Mouse (Mus musculus) lung, embryonic 14.5 days (tissue): ENCODE data around the gene Il20ra. TPM values are rescaled to one million over a fixed set of nuclear protein-coding genes. Genes with fewer than 3 reads are reported as not detected.

Experiments
- ATAC-seq: fragments of 200-750 bp; cut with Nextera tagmentation; 2 replicates; pipeline ENCODE4 v1.8.0; 2017; ENCODE audit warnings: mild to moderate bottlenecking, moderate TSS enrichment, moderate library complexity; ENCODE audit not compliant: insufficient read depth
- DNase-seq: peaks from one replicate; pipeline ENCODE4 v3.0.0-alpha.2; 2015
- H3K27ac ChIP-seq: fragments of 300-500 bp; sonication (generic); 2 replicates; pipeline ENCODE4 v1.5.1; 2014; ENCODE audit warnings: low read depth, mild to moderate bottlenecking, moderate library complexity
- H3K27me3 ChIP-seq: fragments of 300-500 bp; sonication (generic); 2 replicates; pipeline ENCODE4 v1.6.1; 2014; ENCODE audit warnings: low read length, control low read depth; ENCODE audit not compliant: insufficient read depth
- H3K36me3 ChIP-seq: fragments of 300-500 bp; sonication (generic); 2 replicates; pipeline ENCODE4 v1.6.1; 2014; ENCODE audit warnings: control low read depth; ENCODE audit not compliant: insufficient read depth
- H3K4me1 ChIP-seq: fragments of 300-500 bp; sonication (generic); 2 replicates; pipeline ENCODE4 v1.6.1; 2014; ENCODE audit warnings: antibody characterized with exemption, control low read depth; ENCODE audit not compliant: insufficient read depth
- H3K4me2 ChIP-seq: fragments of 300-500 bp; sonication (generic); 2 replicates; pipeline ENCODE4 v1.6.1; 2014; ENCODE audit warnings: mild to moderate bottlenecking
- H3K4me3 ChIP-seq: fragments of 300-500 bp; sonication (generic); 2 replicates; pipeline ENCODE4 v1.5.1; 2014; ENCODE audit warnings: low read depth, low read length
- H3K9ac ChIP-seq: fragments of 300-500 bp; sonication (generic); 2 replicates; pipeline ENCODE4 v1.6.1; 2014
- H3K9me3 ChIP-seq: fragments of 300-500 bp; sonication (generic); 2 replicates; pipeline ENCODE4 v1.6.1; 2016; ENCODE audit warnings: low read depth, low read length, control low read depth
- CTCF ChIP-seq: IDR thresholded peaks from 2 replicates; pipeline ENCODE4 v1.5.1; 2016; ENCODE audit warnings: antibody characterized with exemption, low read depth
- WGBS: fragments of 180-500 bp; shearing (Covaris S2); extraction: QIAGEN DNeasy Blood & Tissue Kit; methylation state at CpG from one replicate; pipeline ENCODE4 v1.1.7; 2014; 5-methylcytosine and 5-hydroxymethylcytosine counted together
- polyA plus RNA-seq: library from polyadenylated mRNA; unstranded; fragments of >200 nt; fragmentation: Nextera tagmentation; extraction: Ambion mirVana; gene quantifications from 2 replicates; pipeline ENCODE4 v1.2.1, GENCODE M21; 2014

Il20ra gene
- polyA plus RNA-seq, 1 experiment from 2014 or later: 0.20 TPM

DNA sequence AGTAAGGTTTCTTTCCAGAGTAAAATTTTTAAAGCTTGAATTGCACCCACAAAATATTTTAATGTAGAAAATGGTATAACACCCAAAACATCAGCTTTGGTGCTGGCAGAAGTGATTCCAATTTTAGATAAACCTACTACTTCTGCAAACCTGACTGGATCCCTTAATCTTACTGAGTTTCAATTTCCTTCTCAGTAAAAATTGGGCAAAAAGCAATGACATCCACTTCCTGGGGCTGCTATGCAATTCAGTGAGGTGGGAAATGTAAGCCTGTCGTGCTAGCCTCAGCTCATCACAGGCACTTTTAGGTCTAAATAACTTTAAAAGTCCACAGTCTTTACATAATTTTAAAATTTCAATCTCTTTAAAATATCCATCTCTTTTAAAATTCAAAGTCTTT, 33.8 kb downstream of the Il20ra start:
- no peaks in the 10 kb centered on the region for H3K36me3 ChIP-seq
- no peak for DNase-seq
- H3K4me2 ChIP-seq: no peak overlapping the region
- ATAC-seq: no peak
- no peak overlapping the region for H3K9ac ChIP-seq
- WGBS: 58% methylated on average over 1 of the region's 1 CpGs
- TF ChIP-seq CTCF: no peak
- H3K9me3 ChIP-seq: no peaks in the 10 kb centered on the region
- H3K27ac ChIP-seq: no peak overlapping the region
- no peaks in the 10 kb centered on the region for H3K4me1 ChIP-seq
- no peaks in the 10 kb centered on the region for H3K27me3 ChIP-seq
- H3K4me3 ChIP-seq: no peak overlapping the region

DNA sequence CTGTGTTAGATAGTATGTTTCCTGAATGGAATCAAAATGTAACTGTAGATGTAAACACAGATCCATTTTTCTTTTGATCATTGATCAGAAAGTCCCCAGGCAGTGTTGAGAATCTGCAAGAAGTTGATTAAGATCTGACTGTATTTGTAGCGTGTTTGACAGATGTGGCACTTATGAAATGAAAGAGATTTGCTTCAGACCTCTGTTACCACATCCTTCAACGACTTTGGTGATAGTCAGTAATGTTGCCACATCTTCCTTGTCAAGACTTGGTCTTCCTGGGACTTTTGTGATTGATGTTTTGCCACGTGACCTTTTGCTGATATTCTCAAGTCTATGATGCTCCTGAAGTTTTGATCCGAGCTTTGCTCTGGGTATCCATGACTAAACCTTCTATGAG, 35.3 kb downstream of the Il20ra start:
- Histone ChIP-seq H3K9ac (no peak overlapping the region), H3K4me3 (no peak overlapping the region), H3K4me1 (no peaks in the 10 kb centered on the region), H3K4me2 (no peak overlapping the region), H3K27me3 (no peaks in the 10 kb centered on the region), H3K36me3 (no peaks in the 10 kb centered on the region), H3K9me3 (no peaks in the 10 kb centered on the region), H3K27ac (no peak overlapping the region)
- 64% methylated on average over 4 of the region's 4 CpGs for WGBS
- no peak for TF ChIP-seq CTCF
- ATAC-seq: no peak
- DNase-seq: no peak

GRCm38 (mm10) chr10:19765459-19765858, 53.1 kb downstream of the Il20ra start:
- ATAC-seq (no peak), DNase-seq (no peak)
- no peak overlapping the region for H3K9ac ChIP-seq
- H3K4me2 ChIP-seq: no peak overlapping the region
- H3K27ac ChIP-seq: no peak overlapping the region
- WGBS: 83% methylated on average over 2 of the region's 2 CpGs
- H3K4me3 ChIP-seq: no peak overlapping the region
- H3K27me3 ChIP-seq: no peaks in the 10 kb centered on the region
- no peaks in the 10 kb centered on the region for H3K9me3 ChIP-seq
- H3K4me1 ChIP-seq: no peaks in the 10 kb centered on the region
- no peak for TF ChIP-seq CTCF
- H3K36me3 ChIP-seq: no peaks in the 10 kb centered on the region

DNA sequence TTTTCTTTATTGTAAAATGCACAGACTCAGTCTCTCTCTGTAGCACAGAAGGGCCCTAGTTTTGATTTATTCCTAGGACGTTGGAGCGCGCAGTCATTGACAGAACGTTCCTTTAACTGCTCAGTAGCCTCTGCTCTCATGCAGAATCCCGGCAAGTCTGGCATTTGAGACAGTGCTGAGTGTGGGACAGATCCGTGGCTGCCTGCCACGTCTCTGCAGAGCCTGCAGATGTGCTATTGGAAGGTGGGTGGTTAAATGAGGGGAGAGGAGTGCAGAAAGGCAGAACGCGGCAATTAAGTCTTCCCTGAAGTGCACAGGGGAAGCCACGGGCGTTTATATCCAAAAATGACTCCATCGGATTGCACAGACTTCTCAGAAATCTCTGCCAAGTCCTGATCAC, 66.7 kb downstream of the Il20ra start:
- Histone ChIP-seq H3K4me1 (no peaks in the 10 kb centered on the region), H3K27ac (no peak overlapping the region), H3K36me3 (no peaks in the 10 kb centered on the region), H3K9me3 (no peaks in the 10 kb centered on the region), H3K4me3 (no peak overlapping the region), H3K27me3 (no peaks in the 10 kb centered on the region), H3K4me2 (no peak overlapping the region), H3K9ac (no peak overlapping the region)
- no peak for TF ChIP-seq CTCF
- 63% methylated on average over 12 of the region's 12 CpGs for WGBS
- ATAC-seq (no peak), DNase-seq (peak; percentile 20)

DNA sequence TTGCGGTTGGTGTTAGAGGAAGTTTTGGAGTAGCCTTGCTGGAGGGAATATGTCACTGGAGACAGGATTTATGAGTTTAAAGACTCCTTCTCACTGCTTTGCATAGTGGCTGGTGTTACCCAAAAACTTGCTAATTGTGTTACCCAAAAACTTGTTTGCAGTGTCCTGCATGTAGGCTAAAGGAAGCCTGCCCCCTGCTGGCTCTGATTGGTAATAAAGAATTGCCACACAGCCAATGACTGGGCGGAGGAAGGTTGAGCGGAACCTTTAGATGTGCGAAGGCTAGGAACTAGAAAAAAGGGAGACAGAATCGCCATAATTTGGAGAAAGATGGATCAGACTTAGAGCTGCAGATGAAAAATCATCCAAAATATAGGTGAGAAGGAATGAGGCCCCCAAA, 69.0 kb downstream of the Il20ra start:
- 83% methylated on average over 5 of the region's 5 CpGs for WGBS
- no peak for ATAC-seq

DNA sequence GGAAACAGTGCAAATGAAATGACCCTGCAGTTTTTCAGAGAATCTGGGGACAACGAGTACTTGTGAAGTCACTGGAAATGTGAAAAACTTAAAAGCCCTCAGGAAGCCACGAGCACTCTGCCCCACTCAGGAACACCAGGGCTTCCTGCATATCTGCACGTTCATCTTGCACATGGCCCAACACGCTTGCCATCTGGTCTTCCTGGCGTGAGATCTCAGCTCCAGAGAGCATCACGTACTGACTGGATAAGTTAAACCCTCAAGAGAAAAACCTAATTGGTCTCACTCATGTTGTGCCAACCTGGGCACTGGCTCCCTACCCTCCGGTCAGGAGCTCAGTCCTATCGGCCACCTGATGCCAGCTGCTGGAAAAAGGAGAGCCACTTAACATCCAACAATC, 82.6 kb downstream of the Il20ra start:
- WGBS: 68% methylated on average over 8 of the region's 8 CpGs

More for the DNA sequence above, 69.0 kb downstream of the Il20ra start:
- H3K36me3 ChIP-seq: no peaks in the 10 kb centered on the region
- peak; percentile 49; the same call in 1 of the 2 replicates for TF ChIP-seq CTCF
- no peaks in the 10 kb centered on the region for H3K27me3 ChIP-seq
- H3K9ac ChIP-seq: no peak overlapping the region
- H3K4me1 ChIP-seq: no peaks in the 10 kb centered on the region
- no peak overlapping the region for H3K27ac ChIP-seq
- H3K4me3 ChIP-seq: no peak overlapping the region
- H3K4me2 ChIP-seq: no peak overlapping the region
- no peaks in the 10 kb centered on the region for H3K9me3 ChIP-seq
- peak; percentile 33 for DNase-seq

DNA sequence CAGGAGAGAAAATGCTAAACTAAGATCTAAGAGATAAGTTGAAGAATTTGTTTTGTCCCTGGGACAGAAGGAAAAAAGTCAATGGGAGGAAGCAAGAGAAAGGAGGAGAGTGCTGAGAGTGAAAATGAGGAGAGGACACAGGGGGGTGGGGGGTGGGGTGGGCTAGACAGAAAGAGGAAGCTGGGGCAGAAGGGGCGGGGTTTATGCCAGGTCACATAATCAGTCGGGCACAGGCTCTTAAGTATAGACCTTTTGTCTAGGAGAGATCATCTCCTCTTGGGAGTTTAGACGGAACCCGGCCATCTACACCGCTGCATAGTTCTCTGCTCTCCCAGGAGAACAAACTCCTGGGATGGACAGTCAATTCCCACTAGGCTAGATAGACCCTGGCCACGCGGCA, 90.6 kb downstream of the Il20ra start:
- H3K9me3 ChIP-seq: no peaks in the 10 kb centered on the region

More for the DNA sequence above, 82.6 kb downstream of the Il20ra start:
- TF ChIP-seq CTCF: no peak
- no peak for DNase-seq
- Histone ChIP-seq H3K27ac (no peak overlapping the region), H3K4me3 (no peak overlapping the region), H3K4me1 (no peaks in the 10 kb centered on the region), H3K36me3 (no peaks in the 10 kb centered on the region), H3K4me2 (no peak overlapping the region), H3K27me3 (no peaks in the 10 kb centered on the region), H3K9ac (no peak overlapping the region), H3K9me3 (no peaks in the 10 kb centered on the region)
- ATAC-seq: no peak

GRCm38 (mm10) chr10:19804763-19805162, 92.4 kb downstream of the Il20ra start:
- Histone ChIP-seq H3K9ac (no peak overlapping the region), H3K4me2 (no peak overlapping the region), H3K4me3 (no peak overlapping the region), H3K9me3 (no peaks in the 10 kb centered on the region), H3K36me3 (no peaks in the 10 kb centered on the region), H3K27me3 (no peaks in the 10 kb centered on the region), H3K27ac (no peak overlapping the region), H3K4me1 (no peaks in the 10 kb centered on the region)
- WGBS: 77% methylated on average over 7 of the region's 7 CpGs
- no peak for TF ChIP-seq CTCF
- ATAC-seq (no peak), DNase-seq (no peak)

More for the DNA sequence above, 90.6 kb downstream of the Il20ra start:
- Histone ChIP-seq H3K4me2 (no peak overlapping the region), H3K9ac (no peak overlapping the region), H3K4me1 (no peaks in the 10 kb centered on the region), H3K27ac (no peak overlapping the region), H3K36me3 (no peaks in the 10 kb centered on the region), H3K27me3 (no peaks in the 10 kb centered on the region), H3K4me3 (no peak overlapping the region)
- ATAC-seq (no peak), DNase-seq (no peak)
- WGBS: 78% methylated on average over 7 of the region's 7 CpGs
- no peak for TF ChIP-seq CTCF

Other genes with a start within 250 kb of the Il20ra start
- 67.1 and 71.1 TPM in 2 replicates for gene Ifngr1, start 120.6 kb upstream of the Il20ra start, polyA plus RNA-seq
- gene Il22ra2, start 90.6 kb upstream of the Il20ra start, polyA plus RNA-seq: not detected in 2 replicates
- gene Slc35d3, start 138.9 kb downstream of the Il20ra start, polyA plus RNA-seq: 0.30 and 0.89 TPM in 2 replicates
- 24.5 and 25.1 TPM in 2 replicates for gene Pex7, start 195.1 kb downstream of the Il20ra start, polyA plus RNA-seq
- gene Map3k5, start 221.9 kb downstream of the Il20ra start, polyA plus RNA-seq: 2.2 and 2.5 TPM in 2 replicates